Mouse (Mus musculus) heart, postnatal 0 days (tissue): ENCODE measurements around the gene Nup93. TPM values are rescaled to one million over a fixed set of nuclear protein-coding genes. Genes with fewer than 3 reads are reported as not detected.
"Not testable (repeated sequence)": the region's sequence is repeated elsewhere in the genome, so short reads cannot be mapped to it uniquely, and the experiment has no call there.

Experiments used
- ATAC-seq: fragments of 200-750 bp; cut with Nextera tagmentation; 2 replicates; pipeline ENCODE4 v1.8.0; 2017; ENCODE audit warnings: low read depth, moderate number of reproducible peaks, moderate library complexity; ENCODE audit not compliant: insufficient read depth
- DNase-seq: peaks from one replicate; pipeline ENCODE4 v3.0.0-alpha.2; 2016; ENCODE audit warnings: low spot score
- H3K27ac ChIP-seq: fragments of 300-500 bp; sonication (generic); 2 replicates; pipeline ENCODE4 v1.5.1; 2014; ENCODE audit warnings: low read depth, mild to moderate bottlenecking
- H3K27me3 ChIP-seq: fragments of 300-500 bp; sonication (generic); 2 replicates; pipeline ENCODE4 v1.6.1; 2014; ENCODE audit warnings: low read length, mixed read lengths; ENCODE audit not compliant: control insufficient read depth, insufficient read depth
- H3K36me3 ChIP-seq: fragments of 300-500 bp; sonication (generic); replicated peaks from 2 replicates; pipeline ENCODE4 v1.6.1; 2014; ENCODE audit warnings: low read length, mixed read lengths; ENCODE audit not compliant: control insufficient read depth, insufficient read depth
- H3K4me1 ChIP-seq: fragments of 300-500 bp; sonication (generic); 2 replicates; pipeline ENCODE4 v1.6.1; 2014; ENCODE audit warnings: antibody characterized with exemption; ENCODE audit not compliant: control insufficient read depth, insufficient read depth
- H3K4me2 ChIP-seq: fragments of 300-500 bp; sonication (generic); 2 replicates; pipeline ENCODE4 v1.6.1; 2014; ENCODE audit warnings: low read depth, mild to moderate bottlenecking, low read length, moderate library complexity
- H3K4me3 ChIP-seq: fragments of 300-500 bp; sonication (generic); 2 replicates; pipeline ENCODE4 v1.5.1; 2014; ENCODE audit warnings: low read depth, low read length
- H3K9ac ChIP-seq: fragments of 300-500 bp; sonication (generic); replicated peaks from 2 replicates; pipeline ENCODE4 v1.6.1; 2014; ENCODE audit warnings: low read depth, low read length, mixed read lengths
- H3K9me3 ChIP-seq: fragments of 300-500 bp; sonication (generic); replicated peaks from 2 replicates; pipeline ENCODE4 v1.6.1; 2016; ENCODE audit warnings: low read length; ENCODE audit not compliant: control insufficient read depth
- CTCF ChIP-seq: IDR thresholded peaks from 2 replicates; pipeline ENCODE4 v1.5.1; 2016; ENCODE audit warnings: antibody characterized with exemption, control low read depth, low read depth
- EP300 ChIP-seq: IDR thresholded peaks from 2 replicates; pipeline ENCODE4 v1.6.1; 2016; ENCODE audit warnings: antibody characterized with exemption, low read depth
- WGBS: fragments of 180-500 bp; shearing (Covaris S2); extraction: QIAGEN DNeasy Blood & Tissue Kit; methylation state at CpG from one replicate; pipeline ENCODE4 v1.1.7; 2014; 5-methylcytosine and 5-hydroxymethylcytosine counted together
- polyA plus RNA-seq: library from polyadenylated mRNA; unstranded; fragments of >200 nt; fragmentation: Nextera tagmentation; extraction: Ambion mirVana; gene quantifications from 2 replicates; pipeline ENCODE4 v1.2.1, GENCODE M21; 2015
- total RNA-seq: library from RNA; depleted of rRNA; stranded (reverse); fragments of >200 nt; gene quantifications from 2 replicates; pipeline ENCODE4 v1.2.3, GENCODE M21; 2014; ENCODE audit warnings: low replicate concordance; rRNA removed

Nup93 gene
- total RNA-seq, result 21.9 and 71.8 TPM in 2 replicates
- 29.8 and 31.4 TPM in 2 replicates for polyA plus RNA-seq

GRCm38 (mm10) chr8:94214252-94215173 is at the start of gene Nup93:
Gene Nup93, plus strand, starts transcription at chr8:94214564.
- Histone ChIP-seq H3K9me3 (no peaks in the 10 kb centered on the region), H3K9ac (peak within 1 kb of the TSS; percentile 80), H3K27me3 (no peaks in the 10 kb centered on the region), H3K36me3 (no peaks in the 10 kb centered on the region), H3K4me3 (peak within 1 kb of the TSS; percentile 75), H3K27ac (peak within 1 kb of the TSS; percentile 69), H3K4me1 (peaks cover 16% of the 10 kb centered on the region; the same call in 1 of the 2 replicates), H3K4me2 (peak within 1 kb of the TSS; percentile 98)
- ATAC-seq (peak; percentile 97), DNase-seq (peak; percentile 96)
- WGBS, result under 1% methylated on average over 67 of the region's 68 CpGs
- peak; percentile 80 for TF ChIP-seq EP300
- TF ChIP-seq CTCF, result no peak

- H3K4me3 ChIP-seq, H3K4me2 ChIP-seq, ATAC-seq, H3K36me3 ChIP-seq, H3K9ac ChIP-seq, H3K9me3 ChIP-seq, H3K27ac ChIP-seq, H3K27me3 ChIP-seq, H3K4me1 ChIP-seq, DNase-seq: not testable (repeated sequence)
- 71% methylated on average over 8 of the region's 8 CpGs for WGBS
Measured at GRCm38 (mm10) chr8:94165772-94166171, 48.6 kb upstream of the Nup93 start.

- Histone ChIP-seq H3K4me1 (peaks cover 8% of the 10 kb centered on the region; the same call in 1 of the 2 replicates), H3K4me3 (no peak overlapping the region), H3K9ac (no peak overlapping the region), H3K9me3 (no peaks in the 10 kb centered on the region), H3K27ac (no peak overlapping the region), H3K4me2 (peak overlapping the region; percentile 34), H3K36me3 (no peaks in the 10 kb centered on the region), H3K27me3 (0 out of 2 replicates have a peak, but pooled peaks cover 5% of the 10 kb centered on the region)
- DNase-seq (no peak), ATAC-seq (peak; percentile 53; the same call in 1 of the 2 replicates)
- 5% methylated on average over 6 of the region's 6 CpGs for WGBS
- TF ChIP-seq EP300 (no peak), CTCF (peak; percentile 96)
Measured at GRCm38 (mm10) chr8:94167244-94167643, 47.1 kb upstream of the Nup93 start.

GRCm38 (mm10) chr8:94169547-94169946 is 44.8 kb upstream of the Nup93 start:
- H3K27ac ChIP-seq, result no peak overlapping the region
- H3K9ac ChIP-seq, result no peak overlapping the region
- peaks cover 8% of the 10 kb centered on the region; the same call in 1 of the 2 replicates for H3K4me1 ChIP-seq
- 0 out of 2 replicates have a peak, but pooled peaks cover 5% of the 10 kb centered on the region for H3K27me3 ChIP-seq
- H3K4me2 ChIP-seq, result no peak overlapping the region
- ATAC-seq, result no peak
- no peak overlapping the region for H3K4me3 ChIP-seq
- H3K9me3 ChIP-seq, result no peaks in the 10 kb centered on the region
- DNase-seq, result no peak
- WGBS, result 83% methylated on average over 5 of the region's 5 CpGs
- TF ChIP-seq CTCF, result no peak
- no peak for TF ChIP-seq EP300
- H3K36me3 ChIP-seq, result no peaks in the 10 kb centered on the region

GRCm38 (mm10) chr8:94171321-94171755 is 43.0 kb upstream of the Nup93 start:
- H3K9me3 ChIP-seq, result no peaks in the 10 kb centered on the region
- H3K9ac ChIP-seq, result no peak overlapping the region
- DNase-seq (no peak), ATAC-seq (no peak)
- no peak for TF ChIP-seq EP300
- no peak for TF ChIP-seq CTCF
- peaks cover 8% of the 10 kb centered on the region; the same call in 1 of the 2 replicates for H3K4me1 ChIP-seq
- WGBS, result 37% methylated on average over 10 of the region's 10 CpGs
- H3K36me3 ChIP-seq, result no peaks in the 10 kb centered on the region
- H3K27ac ChIP-seq, result peak overlapping the region; percentile 71; the same call in 1 of the 2 replicates
- H3K4me3 ChIP-seq, result peak overlapping the region; percentile 53; the same call in 1 of the 2 replicates
- peak overlapping the region; percentile 68 for H3K4me2 ChIP-seq
- 0 out of 2 replicates have a peak, but pooled peaks cover 5% of the 10 kb centered on the region for H3K27me3 ChIP-seq
